24 mouse cellular contexts compared by ENCODE assay signal in the genomic region with DNA sequence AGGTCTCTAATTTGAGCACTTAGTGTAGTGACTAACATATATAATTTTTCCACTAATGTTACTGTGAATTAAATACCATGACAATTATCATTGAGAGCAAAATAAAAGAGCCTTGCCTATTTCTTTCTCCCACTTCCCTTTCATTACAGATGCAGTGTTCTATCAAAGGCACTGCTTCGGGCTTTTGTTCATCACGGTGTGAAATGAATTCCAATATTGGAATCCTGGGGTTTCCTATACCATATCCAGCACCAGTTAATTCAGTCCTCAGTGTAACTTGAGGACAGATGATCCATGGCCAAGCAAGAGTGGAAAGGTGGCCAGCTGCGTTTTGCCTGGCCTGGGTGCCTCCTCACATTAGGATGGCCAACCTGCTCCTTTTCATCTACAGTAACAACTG.
DNase-seq lines count a peak whose midpoint lies in the region; ATAC-seq and TF ChIP-seq lines count a peak whose summit lies in the region.
"Had no signal": no experiment of that assay in that cellular context is flagged by ENCODE, and none has a peak within 500 bp of the region (broad histone marks: within the 10 kb centered on the region; RNA-seq: fewer than 3 reads in every experiment).

No protein-coding gene starts in this region.

- DNase-seq in forebrain, embryonic 14.5 days (ENCODE audit: low spot score) = peak; percentile 9
- no peak for DNase-seq in hindbrain, embryonic 14.5 days (ENCODE audit: low spot score)
- no peak for DNase-seq in hindbrain, postnatal 0 days (ENCODE audit: low spot score)
- DNase-seq in midbrain, postnatal 0 days (ENCODE audit: low spot score) = no peak
- DNase-seq in neural tube, embryonic 11.5 days (ENCODE audit: low spot score) = peak; percentile 11
- no peak for DNase-seq in neural tube, embryonic 10.5 days (ENCODE audit: extremely low spot score, low spot score)
- DNase-seq: adrenal gland, adult 8-10 months; adrenal gland, postnatal 25 days; cerebellum, adult 18-20 months; cerebellum, adult 9-10 months; cerebellum, postnatal 14 days; gastrocnemius, postnatal 10 days; gastrocnemius, postnatal 36 days; heart, adult 2 months; heart, postnatal 14 days; heart, postnatal 4 days had no signal

- H3K27me3 ChIP-seq in forebrain, embryonic 14.5 days (replicated peaks; ENCODE audit: control insufficient read depth, insufficient read depth, low read length) = no peaks in the 10 kb centered on the region
- H3K27me3 ChIP-seq in forebrain, embryonic 16.5 days (replicated peaks; ENCODE audit: control insufficient read depth, insufficient read depth, low read length) = no peaks in the 10 kb centered on the region
- H3K27me3 ChIP-seq in hindbrain, embryonic 14.5 days (ENCODE audit: control insufficient read depth, insufficient read depth, low read length) = no peaks in the 10 kb centered on the region
- no peaks in the 10 kb centered on the region for H3K27me3 ChIP-seq in hindbrain, postnatal 0 days (ENCODE audit: insufficient read depth, low read length)
- no peaks in the 10 kb centered on the region for H3K27me3 ChIP-seq in midbrain, embryonic 13.5 days
- H3K27me3 ChIP-seq in midbrain, postnatal 0 days (ENCODE audit: insufficient read depth, low read length) = no peaks in the 10 kb centered on the region
- no peaks in the 10 kb centered on the region for H3K27me3 ChIP-seq in neural tube, embryonic 11.5 days (ENCODE audit: control insufficient read depth, insufficient read depth, low read length)
- H3K27me3 ChIP-seq: forebrain, embryonic 13.5 days; heart, embryonic 13.5 days; intestine, embryonic 15.5 days had no signal

- H3K4me3 ChIP-seq in forebrain, embryonic 14.5 days (ENCODE audit: low read depth, low read length) = no peak overlapping the region
- H3K4me3 ChIP-seq in forebrain, embryonic 16.5 days (replicated peaks; ENCODE audit: low read length) = no peak overlapping the region
- H3K4me3 ChIP-seq in hindbrain, embryonic 14.5 days (replicated peaks; ENCODE audit: low read length) = no peak overlapping the region
- H3K4me3 ChIP-seq in hindbrain, postnatal 0 days (ENCODE audit: low read length) = no peak overlapping the region
- no peak overlapping the region for H3K4me3 ChIP-seq in midbrain, embryonic 13.5 days (replicated peaks)
- H3K4me3 ChIP-seq in midbrain, postnatal 0 days (ENCODE audit: low read depth, low read length) = no peak overlapping the region
- H3K4me3 ChIP-seq in neural tube, embryonic 11.5 days (ENCODE audit: low read depth, low read length) = no peak overlapping the region
- H3K4me3 ChIP-seq: forebrain, embryonic 10.5 days; forebrain, embryonic 13.5 days; heart, adult 2 months; heart, embryonic 10.5 days; heart, embryonic 13.5 days; intestine, embryonic 15.5 days had no signal

- H3K4me2 ChIP-seq in forebrain, embryonic 14.5 days (ENCODE audit: low read length) = no peak overlapping the region
- H3K4me2 ChIP-seq in forebrain, embryonic 16.5 days (ENCODE audit: low read length) = no peak overlapping the region
- no peak overlapping the region for H3K4me2 ChIP-seq in hindbrain, embryonic 14.5 days (replicated peaks)
- no peak overlapping the region for H3K4me2 ChIP-seq in hindbrain, postnatal 0 days (ENCODE audit: low read depth, low read length)
- H3K4me2 ChIP-seq in midbrain, embryonic 13.5 days (replicated peaks) = no peak overlapping the region
- no peak overlapping the region for H3K4me2 ChIP-seq in midbrain, postnatal 0 days (ENCODE audit: low read depth, low read length, poor library complexity, severe bottlenecking)
- no peak overlapping the region for H3K4me2 ChIP-seq in neural tube, embryonic 11.5 days (ENCODE audit: low read depth)
- H3K4me2 ChIP-seq: forebrain, embryonic 13.5 days; heart, embryonic 13.5 days; intestine, embryonic 15.5 days had no signal

- no peak overlapping the region for H3K27ac ChIP-seq in forebrain, embryonic 14.5 days (ENCODE audit: low read depth, low read length)
- H3K27ac ChIP-seq in forebrain, embryonic 16.5 days (ENCODE audit: low read length) = no peak overlapping the region
- H3K27ac ChIP-seq in hindbrain, embryonic 14.5 days = peak overlapping the region; percentile 35; the same call in 1 of the 2 replicates
- H3K27ac ChIP-seq in hindbrain, postnatal 0 days = no peak overlapping the region
- peak overlapping the region; percentile 36; the same call in 1 of the 2 replicates for H3K27ac ChIP-seq in midbrain, embryonic 13.5 days
- no peak overlapping the region for H3K27ac ChIP-seq in midbrain, postnatal 0 days (ENCODE audit: low read depth, low read length)
- H3K27ac ChIP-seq in neural tube, embryonic 11.5 days (ENCODE audit: low read depth, low read length) = no peak overlapping the region
- H3K27ac ChIP-seq: forebrain, embryonic 10.5 days; forebrain, embryonic 13.5 days; heart, adult 2 months; heart, embryonic 10.5 days; heart, embryonic 13.5 days; intestine, embryonic 15.5 days had no signal

- no peak overlapping the region for H3K9ac ChIP-seq in forebrain, embryonic 14.5 days (ENCODE audit: low read length)
- H3K9ac ChIP-seq in forebrain, embryonic 16.5 days (replicated peaks; ENCODE audit: low read depth, low read length) = no peak overlapping the region
- no peak overlapping the region for H3K9ac ChIP-seq in hindbrain, embryonic 14.5 days
- no peak overlapping the region for H3K9ac ChIP-seq in hindbrain, postnatal 0 days (replicated peaks; ENCODE audit: low read length)
- H3K9ac ChIP-seq in midbrain, embryonic 13.5 days (replicated peaks) = no peak overlapping the region
- no peak overlapping the region for H3K9ac ChIP-seq in midbrain, postnatal 0 days (replicated peaks; ENCODE audit: low read length, poor library complexity, severe bottlenecking)
- no peak overlapping the region for H3K9ac ChIP-seq in neural tube, embryonic 11.5 days (ENCODE audit: low read length)
- H3K9ac ChIP-seq: forebrain, embryonic 13.5 days; heart, embryonic 13.5 days; intestine, embryonic 15.5 days had no signal

- no peak for TF ChIP-seq CTCF in hindbrain, postnatal 0 days (IDR thresholded peaks at IDR 0.05; ENCODE audit: low read depth)
- no peak for TF ChIP-seq CTCF in midbrain, postnatal 0 days (IDR thresholded peaks at IDR 0.05)

- no peaks in the 10 kb centered on the region for H3K36me3 ChIP-seq in forebrain, embryonic 14.5 days (ENCODE audit: control insufficient read depth, insufficient read depth, low read length)
- no peaks in the 10 kb centered on the region for H3K36me3 ChIP-seq in forebrain, embryonic 16.5 days (ENCODE audit: control insufficient read depth, insufficient read depth)
- H3K36me3 ChIP-seq in hindbrain, embryonic 14.5 days (replicated peaks; ENCODE audit: control insufficient read depth, insufficient read depth) = no peaks in the 10 kb centered on the region
- H3K36me3 ChIP-seq in hindbrain, postnatal 0 days (ENCODE audit: insufficient read depth, low read length) = no peaks in the 10 kb centered on the region
- no peaks in the 10 kb centered on the region for H3K36me3 ChIP-seq in midbrain, embryonic 13.5 days
- H3K36me3 ChIP-seq in midbrain, postnatal 0 days (ENCODE audit: insufficient read depth, low read length) = no peaks in the 10 kb centered on the region
- H3K36me3 ChIP-seq in neural tube, embryonic 11.5 days (ENCODE audit: control insufficient read depth, insufficient read depth, low read length) = no peaks in the 10 kb centered on the region
- H3K36me3 ChIP-seq: forebrain, embryonic 10.5 days; heart, embryonic 10.5 days; heart, embryonic 13.5 days; intestine, embryonic 15.5 days had no signal

- ATAC-seq in forebrain, embryonic 14.5 days = no peak
- no peak for ATAC-seq in forebrain, embryonic 16.5 days
- ATAC-seq in hindbrain, embryonic 14.5 days (ENCODE audit: low FRiP score) = no peak
- no peak for ATAC-seq in hindbrain, postnatal 0 days
- 0 out of 2 replicates have a peak, but pooled peaks have one; percentile 53 for ATAC-seq in midbrain, embryonic 13.5 days
- ATAC-seq in midbrain, postnatal 0 days (ENCODE audit: low FRiP score) = no peak
- no peak for ATAC-seq in neural tube, embryonic 11.5 days (ENCODE audit: insufficient read depth, low FRiP score, low TSS enrichment)
- ATAC-seq: activated CD4-positive, CD25-positive, alpha-beta regulatory T cell, adult 4 months; forebrain, embryonic 13.5 days; intestine, embryonic 15.5 days had no signal

- WGBS in forebrain, embryonic 14.5 days = 46% methylated on average over 3 of the region's 3 CpGs
- WGBS in forebrain, embryonic 16.5 days = 39% methylated on average over 3 of the region's 3 CpGs
- 35% methylated on average over 3 of the region's 3 CpGs for WGBS in hindbrain, embryonic 14.5 days
- 25% methylated on average over 3 of the region's 3 CpGs for WGBS in hindbrain, postnatal 0 days
- 39% methylated on average over 3 of the region's 3 CpGs for WGBS in midbrain, embryonic 13.5 days
- WGBS in midbrain, postnatal 0 days = 33% methylated on average over 3 of the region's 3 CpGs
- WGBS in neural tube, embryonic 11.5 days = 70% methylated on average over 3 of the region's 3 CpGs

- H3K9me3 ChIP-seq in forebrain, embryonic 14.5 days (replicated peaks; ENCODE audit: control insufficient read depth, low read length) = no peaks in the 10 kb centered on the region
- no peaks in the 10 kb centered on the region for H3K9me3 ChIP-seq in forebrain, embryonic 16.5 days (ENCODE audit: control insufficient read depth, low read length)
- H3K9me3 ChIP-seq in hindbrain, embryonic 14.5 days (ENCODE audit: control insufficient read depth, low read length) = no peaks in the 10 kb centered on the region
- H3K9me3 ChIP-seq in hindbrain, postnatal 0 days (ENCODE audit: low read length) = no peaks in the 10 kb centered on the region
- H3K9me3 ChIP-seq in midbrain, embryonic 13.5 days = no peaks in the 10 kb centered on the region
- no peaks in the 10 kb centered on the region for H3K9me3 ChIP-seq in midbrain, postnatal 0 days (ENCODE audit: low read length)
- H3K9me3 ChIP-seq in neural tube, embryonic 11.5 days (ENCODE audit: control insufficient read depth, low read length) = no peaks in the 10 kb centered on the region
- H3K9me3 ChIP-seq: forebrain, embryonic 10.5 days; forebrain, embryonic 13.5 days; heart, embryonic 10.5 days; heart, embryonic 13.5 days; intestine, embryonic 15.5 days had no signal

- 0 out of 2 replicates have a peak, but pooled peaks cover 2% of the 10 kb centered on the region for H3K4me1 ChIP-seq in forebrain, embryonic 14.5 days (ENCODE audit: control insufficient read depth, insufficient read depth, low read length)
- H3K4me1 ChIP-seq in forebrain, embryonic 16.5 days (replicated peaks; ENCODE audit: control insufficient read depth, insufficient read depth, low read length) = no peaks in the 10 kb centered on the region
- H3K4me1 ChIP-seq in hindbrain, embryonic 14.5 days (replicated peaks; ENCODE audit: control insufficient read depth, insufficient read depth, low read length) = peaks cover 6% of the 10 kb centered on the region
- H3K4me1 ChIP-seq in hindbrain, postnatal 0 days (ENCODE audit: insufficient read depth, low read length) = no peaks in the 10 kb centered on the region
- H3K4me1 ChIP-seq in midbrain, embryonic 13.5 days (replicated peaks) = 0 out of 2 replicates have a peak, but pooled peaks cover 6% of the 10 kb centered on the region
- H3K4me1 ChIP-seq in midbrain, postnatal 0 days (ENCODE audit: insufficient read depth, low read length) = no peaks in the 10 kb centered on the region
- H3K4me1 ChIP-seq in neural tube, embryonic 11.5 days (ENCODE audit: control insufficient read depth, insufficient read depth, low read length) = no peaks in the 10 kb centered on the region
- H3K4me1 ChIP-seq: forebrain, embryonic 10.5 days; heart, embryonic 10.5 days; heart, embryonic 13.5 days; intestine, embryonic 15.5 days had no signal

Comparison
In these comparisons a context has a peak if more than half of its experiments do, and no peak if none do; other contexts are left out.
1. DNase-seq: peak in forebrain, embryonic 14.5 days (single experiment) and neural tube, embryonic 11.5 days (single experiment); none in hindbrain, embryonic 14.5 days (single experiment), hindbrain, postnatal 0 days (single experiment), midbrain, postnatal 0 days (single experiment) and neural tube, embryonic 10.5 days (single experiment).
2. H3K27ac ChIP-seq: peak in hindbrain, embryonic 14.5 days (single experiment) and midbrain, embryonic 13.5 days (single experiment); none in forebrain, embryonic 14.5 days (single experiment), forebrain, embryonic 16.5 days (single experiment), hindbrain, postnatal 0 days (single experiment), midbrain, postnatal 0 days (single experiment) and neural tube, embryonic 11.5 days (single experiment).